Mouse (Mus musculus) CH12.LX (cell line): ENCODE measurements around the gene Abcd3.

Experiments used
- BHLHE40 ChIP-seq: IDR thresholded peaks from 2 replicates; pipeline ENCODE4 v1.6.1; 2011; ENCODE audit warnings: mild to moderate bottlenecking, low read depth, low read length, improper control_type of control experiment
- CHD2 ChIP-seq: IDR thresholded peaks from 2 replicates; pipeline ENCODE4 v1.6.1; 2011; ENCODE audit warnings: low read length, improper control_type of control experiment
- CTCF ChIP-seq, 2 experiments: IDR thresholded peaks in 1 of 2; conservative IDR thresholded peaks in 1 of 2; 2 replicates each; pipeline ENCODE4 v1.5.1; 2011 to 2012; ENCODE audit warnings: low read depth in 2 of 2, low read length in 2 of 2, improper control_type of control experiment in 1 of 2, inconsistent platforms in 1 of 2, mild to moderate bottlenecking in 1 of 2, moderate library complexity in 1 of 2
- EP300 ChIP-seq: IDR thresholded peaks from 2 replicates; pipeline ENCODE4 v1.6.1; 2011; ENCODE audit warnings: low read length, improper control_type of control experiment
- ETS1 ChIP-seq: conservative IDR thresholded peaks from 2 replicates; pipeline ENCODE4 v1.6.1; 2012; ENCODE audit warnings: low read depth, mild to moderate bottlenecking, inconsistent platforms, low read length, improper control_type of control experiment, moderate library complexity
- MYC ChIP-seq: IDR thresholded peaks from 2 replicates; pipeline ENCODE4 v1.6.1; 2011; ENCODE audit warnings: low read depth, mild to moderate bottlenecking, improper control_type of control experiment, low read length
- NELFE ChIP-seq: IDR thresholded peaks from 2 replicates; pipeline ENCODE4 v1.6.1; 2011; ENCODE audit warnings: low read depth, low read length, improper control_type of control experiment
- POLR2A ChIP-seq: IDR thresholded peaks from 2 replicates; pipeline ENCODE4 v1.6.1; 2011; ENCODE audit warnings: low read depth, mild to moderate bottlenecking, improper control_type of control experiment, low read length
- RCOR1 ChIP-seq: conservative IDR thresholded peaks from 2 replicates; pipeline ENCODE4 v1.6.1; 2012; ENCODE audit warnings: low read depth, mild to moderate bottlenecking, inconsistent platforms, low read length, improper control_type of control experiment
- TCF12 ChIP-seq: IDR thresholded peaks from 2 replicates; pipeline ENCODE4 v1.6.1; 2014; ENCODE audit warnings: low read depth, mild to moderate bottlenecking, inconsistent platforms, low read length, improper control_type of control experiment
- UBTF ChIP-seq: IDR thresholded peaks from 2 replicates; pipeline ENCODE4 v1.6.1; 2012; ENCODE audit warnings: low read depth, mild to moderate bottlenecking, inconsistent platforms, low read length, improper control_type of control experiment, moderate library complexity
- USF1 ChIP-seq: IDR thresholded peaks from 2 replicates; pipeline ENCODE4 v1.6.1; 2014; ENCODE audit warnings: low read depth, mild to moderate bottlenecking, inconsistent platforms, low read length, improper control_type of control experiment
- USF2 ChIP-seq: conservative IDR thresholded peaks from 2 replicates; pipeline ENCODE4 v1.6.1; 2011; ENCODE audit warnings: low read depth, low read length, improper control_type of control experiment
- ZNF384 ChIP-seq: IDR thresholded peaks from 2 replicates; pipeline ENCODE4 v1.6.1; 2012; ENCODE audit warnings: low read depth, low read length, improper control_type of control experiment, inconsistent platforms

DNA sequence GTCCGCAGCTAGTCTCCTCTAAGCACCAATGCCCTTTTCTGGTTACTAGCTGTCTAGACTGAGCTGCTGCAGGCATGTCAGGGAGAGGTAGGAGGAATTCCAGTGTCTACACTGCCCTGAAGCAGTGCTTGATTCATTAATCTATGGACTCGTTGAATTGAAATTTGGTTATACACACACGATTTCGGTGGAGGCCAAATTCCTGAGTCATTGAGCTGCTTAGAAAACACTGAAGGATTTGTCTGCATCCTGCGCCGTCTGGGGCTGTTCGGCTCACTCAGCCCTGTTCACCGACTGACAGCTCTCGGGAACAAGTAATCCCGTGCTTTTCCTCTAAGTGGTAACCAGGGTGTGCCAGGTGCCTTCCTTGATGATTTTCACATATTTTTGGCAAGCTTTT lies 89.5 kb downstream of the Abcd3 start:
- TF ChIP-seq UBTF = no peak
- no peak for TF ChIP-seq RCOR1
- TF ChIP-seq CHD2 = no peak
- no peak for TF ChIP-seq NELFE
- TF ChIP-seq MYC = no peak
- TF ChIP-seq USF2 = no peak
- no peak for TF ChIP-seq ETS1
- no peak for TF ChIP-seq EP300
- no peak for TF ChIP-seq CTCF (conservative IDR thresholded peaks at IDR 0.05 in 1 of 2, IDR thresholded peaks at IDR 0.05 in 1 of 2; ENCODE audit: low read depth in 2 of 2, low read length in 2 of 2)
- no peak for TF ChIP-seq POLR2A
- no peak for TF ChIP-seq TCF12
- TF ChIP-seq ZNF384 = no peak
- no peak for TF ChIP-seq USF1
- no peak for TF ChIP-seq BHLHE40
